Mouse (Mus musculus) CD4-positive, CD25-positive, alpha-beta regulatory T cell, adult 2 months (primary cell): ENCODE data around the gene Plekha7.

ENCODE experiments used
- DNase-seq: peaks from one replicate; pipeline ENCODE4 v3.0.0-alpha.2; 2012; ENCODE audit warnings: low read depth, low spot score

Plekha7 gene

GRCm38 (mm10) chr7:116251516-116251915 is 56.7 kb downstream of the Plekha7 start:
- DNase-seq, result no peak

- no peak for DNase-seq
Measured at GRCm38 (mm10) chr7:116248536-116248935, 59.6 kb downstream of the Plekha7 start.

GRCm38 (mm10) chr7:116247377-116247729 is 60.8 kb downstream of the Plekha7 start:
- DNase-seq, result peak; percentile 51

DNA sequence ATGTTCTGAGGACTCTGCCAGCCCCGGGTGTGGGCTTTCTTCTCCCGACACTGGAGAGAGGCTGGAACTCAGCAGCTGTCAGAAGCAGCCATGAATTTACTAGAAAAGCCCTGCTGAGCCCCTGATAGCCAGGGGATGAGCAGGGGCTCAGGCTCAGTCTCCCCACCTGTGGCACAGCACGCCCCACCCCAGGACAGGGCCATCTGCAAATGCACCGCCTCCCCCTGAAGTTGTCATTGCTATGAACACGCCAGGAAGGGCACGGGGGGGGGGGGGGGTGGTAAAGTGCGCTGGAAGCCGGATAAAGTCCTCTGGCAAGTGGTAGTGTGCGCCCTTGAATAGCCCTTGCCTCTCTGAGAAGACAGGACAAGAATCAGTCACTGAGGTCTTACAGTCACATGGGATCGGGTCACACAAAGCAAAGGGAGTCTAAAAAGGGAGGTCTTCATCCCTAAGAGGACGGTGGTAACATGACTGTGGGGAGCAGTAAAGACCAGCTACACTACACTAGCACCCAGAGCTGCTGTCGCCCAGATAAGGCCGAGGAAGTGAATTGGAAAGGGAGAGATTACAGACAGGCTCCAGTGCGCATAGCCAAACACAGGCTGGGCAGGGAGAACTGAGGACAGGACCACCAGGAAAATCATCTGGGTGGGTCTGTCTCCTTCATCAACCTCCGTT is 61.3 kb downstream of the Plekha7 start:
- DNase-seq, result peak; percentile 16

GRCm38 (mm10) chr7:116245815-116246695 is 62.1 kb downstream of the Plekha7 start:
- DNase-seq, result peak; percentile 65

GRCm38 (mm10) chr7:116244302-116245165 is 63.6 kb downstream of the Plekha7 start:
- peak; percentile 28 for DNase-seq

DNA sequence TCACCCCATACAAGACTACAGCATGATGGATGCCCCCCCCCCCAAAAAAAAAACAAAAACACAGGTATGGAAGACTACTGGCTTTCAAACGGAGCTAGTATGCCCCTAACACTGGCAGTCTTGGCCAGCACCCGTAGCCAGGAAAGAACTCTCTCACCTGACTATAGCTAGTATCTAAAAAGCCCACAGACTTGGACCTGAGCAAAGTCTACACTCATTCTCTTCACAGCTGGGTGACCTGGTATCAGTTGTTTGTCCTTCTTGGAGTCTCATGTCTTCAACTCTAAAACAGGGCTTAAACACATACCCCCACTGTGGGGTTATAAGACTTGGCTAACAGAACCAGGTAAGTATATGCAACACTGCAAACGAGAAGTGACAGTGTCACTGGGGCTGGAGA is 65.4 kb downstream of the Plekha7 start:
- no peak for DNase-seq

DNA sequence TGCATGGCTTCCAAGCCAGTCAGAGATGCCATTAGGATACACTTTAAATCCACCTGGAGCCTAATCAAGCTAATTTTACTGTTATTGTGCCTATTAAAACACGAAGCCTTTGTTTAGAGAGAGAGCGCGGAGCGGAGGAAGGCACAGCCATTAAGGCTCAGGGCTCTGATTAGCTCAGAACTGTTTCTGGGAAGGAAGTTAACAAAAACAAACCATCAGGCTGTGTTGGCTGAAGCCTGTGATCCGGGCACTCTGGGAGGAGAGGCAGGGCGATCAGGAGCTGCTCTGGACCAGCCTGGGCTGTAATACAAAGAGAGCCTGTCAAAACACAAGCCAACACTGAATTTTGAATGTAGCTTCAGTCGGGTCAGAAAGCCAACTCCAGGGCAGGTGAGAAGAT is 66.6 kb downstream of the Plekha7 start:
- DNase-seq, result no peak

GRCm38 (mm10) chr7:116240791-116241474 is 67.2 kb downstream of the Plekha7 start:
- no peak for DNase-seq

- DNase-seq, result no peak
Measured at GRCm38 (mm10) chr7:116240353-116240752, 67.8 kb downstream of the Plekha7 start.

- no peak for DNase-seq
Measured at GRCm38 (mm10) chr7:116238320-116238719, 69.9 kb downstream of the Plekha7 start.

- DNase-seq, result peak; percentile 17
Measured at GRCm38 (mm10) chr7:116237157-116237981, 70.8 kb downstream of the Plekha7 start.

GRCm38 (mm10) chr7:116236608-116237007 is 71.6 kb downstream of the Plekha7 start:
- DNase-seq, result no peak

DNA sequence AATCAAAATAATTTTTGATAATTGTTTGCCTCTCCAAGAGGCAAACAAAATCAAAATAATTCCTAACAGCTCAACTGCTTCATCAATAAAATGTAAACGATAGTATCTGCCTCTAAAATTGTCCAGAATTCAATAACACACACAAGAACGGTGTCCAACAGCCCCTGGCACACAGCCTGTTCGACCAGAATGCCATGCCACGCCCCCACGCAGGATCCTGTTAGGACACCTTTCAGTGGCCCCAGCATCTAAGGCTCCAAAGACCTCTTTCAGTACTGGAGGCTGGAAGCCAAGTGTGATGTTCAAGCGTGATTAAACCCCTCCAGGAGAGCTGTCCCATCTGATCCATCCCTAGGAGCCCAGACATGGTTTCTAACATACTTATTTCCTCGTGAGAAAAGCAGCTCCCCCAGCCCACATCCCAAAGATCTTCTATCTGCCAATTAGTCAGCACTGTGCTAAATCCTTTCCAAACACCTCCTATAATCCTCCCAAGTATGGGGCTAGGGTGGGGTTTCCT is 73.8 kb downstream of the Plekha7 start:
- no peak for DNase-seq

DNA sequence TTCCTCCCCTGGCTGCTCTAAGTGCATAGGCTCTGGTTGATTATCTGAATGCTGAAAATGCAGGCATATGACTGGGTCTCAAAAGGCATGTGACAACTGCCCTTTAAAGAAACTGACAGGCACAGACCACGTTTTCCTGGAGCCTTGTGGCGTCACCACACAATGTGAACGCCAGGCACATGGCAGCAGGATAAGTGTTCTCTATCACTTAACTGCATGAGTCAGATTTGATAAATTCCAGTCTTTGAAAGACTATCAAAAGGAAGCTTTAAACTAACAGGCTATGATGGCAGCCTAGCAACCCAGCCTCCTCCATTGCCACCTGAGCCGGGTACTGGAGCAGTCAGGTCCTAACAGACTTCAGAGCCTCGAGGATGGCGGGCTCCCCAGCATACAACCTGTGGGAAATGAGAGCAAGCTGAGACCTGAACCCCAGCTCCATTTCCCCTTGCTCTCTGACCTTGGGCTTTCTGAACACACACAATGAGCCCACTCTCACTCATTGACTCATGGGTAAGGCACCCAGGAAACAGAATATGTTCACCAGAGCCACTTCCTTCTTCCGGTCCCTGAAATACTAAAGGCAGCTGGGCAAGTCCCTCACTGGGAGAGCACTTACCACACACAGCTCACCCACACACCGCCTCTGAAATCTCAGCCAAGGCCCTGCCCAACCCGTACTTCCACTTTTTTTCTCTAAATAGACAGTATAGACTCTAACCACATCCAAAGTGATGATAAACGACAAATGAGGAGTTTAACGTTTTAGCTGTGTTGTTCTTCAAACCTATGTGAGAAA is 77.2 kb downstream of the Plekha7 start:
- DNase-seq, result peak; percentile 65

DNA sequence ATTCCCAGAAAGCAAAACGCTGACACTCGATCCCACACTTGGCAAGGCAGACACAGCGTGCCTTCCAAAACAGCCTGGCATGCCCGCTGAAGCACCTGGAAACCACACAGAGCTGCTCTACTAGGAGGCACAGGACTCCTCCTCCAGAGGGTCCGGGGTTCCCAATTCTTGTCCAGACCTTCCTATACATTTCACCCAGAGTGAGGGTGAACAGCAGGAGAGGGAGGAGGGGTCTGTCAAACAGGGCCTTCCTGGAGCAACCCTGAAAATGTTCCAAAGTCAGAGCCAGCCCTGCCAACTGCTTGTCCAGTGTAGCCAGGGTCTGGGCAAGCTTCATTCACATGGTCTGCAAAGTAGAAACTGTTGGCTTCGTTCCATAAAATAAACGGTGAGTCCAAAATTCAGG is 81.3 kb downstream of the Plekha7 start:
- no peak for DNase-seq

DNA sequence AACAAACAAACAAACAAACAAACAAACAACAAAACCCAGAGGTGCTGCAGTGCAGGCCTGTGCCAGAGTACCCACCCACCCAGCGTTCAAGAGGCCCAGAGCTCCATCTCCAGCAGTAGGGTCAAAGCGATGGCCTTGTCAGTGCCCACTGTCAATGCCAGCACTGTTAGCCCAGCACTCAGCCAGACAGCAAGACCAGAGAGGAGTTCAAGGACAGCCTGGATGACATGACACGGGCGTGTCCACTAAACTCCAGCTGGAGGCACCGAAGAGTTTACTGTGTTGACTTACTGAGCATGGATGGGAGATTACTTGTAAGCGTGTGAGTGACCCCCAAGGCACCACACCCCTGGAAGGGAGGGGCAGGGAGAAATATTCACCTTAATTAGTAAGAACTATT is 81.9 kb downstream of the Plekha7 start:
- no peak for DNase-seq

DNA sequence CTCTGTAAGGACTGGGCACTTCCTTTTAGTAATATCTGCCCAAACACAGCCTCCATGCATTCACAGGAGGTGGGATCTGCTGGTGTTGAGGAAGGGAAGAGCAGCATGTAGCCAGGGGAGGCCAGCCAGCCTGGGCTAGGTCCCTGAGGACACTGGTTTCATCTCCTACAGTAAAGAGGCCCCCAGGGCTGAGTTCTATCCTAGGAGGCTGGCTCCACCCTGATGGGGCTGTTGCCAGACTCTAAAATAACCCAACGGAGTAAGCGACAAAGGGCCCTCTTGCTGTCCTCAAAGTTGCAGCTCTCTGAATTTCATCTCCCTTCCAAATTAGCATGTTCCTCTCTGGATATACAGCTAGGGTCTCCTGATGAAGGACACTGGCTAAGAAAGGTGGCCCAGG is 83.6 kb downstream of the Plekha7 start:
- no peak for DNase-seq

DNA sequence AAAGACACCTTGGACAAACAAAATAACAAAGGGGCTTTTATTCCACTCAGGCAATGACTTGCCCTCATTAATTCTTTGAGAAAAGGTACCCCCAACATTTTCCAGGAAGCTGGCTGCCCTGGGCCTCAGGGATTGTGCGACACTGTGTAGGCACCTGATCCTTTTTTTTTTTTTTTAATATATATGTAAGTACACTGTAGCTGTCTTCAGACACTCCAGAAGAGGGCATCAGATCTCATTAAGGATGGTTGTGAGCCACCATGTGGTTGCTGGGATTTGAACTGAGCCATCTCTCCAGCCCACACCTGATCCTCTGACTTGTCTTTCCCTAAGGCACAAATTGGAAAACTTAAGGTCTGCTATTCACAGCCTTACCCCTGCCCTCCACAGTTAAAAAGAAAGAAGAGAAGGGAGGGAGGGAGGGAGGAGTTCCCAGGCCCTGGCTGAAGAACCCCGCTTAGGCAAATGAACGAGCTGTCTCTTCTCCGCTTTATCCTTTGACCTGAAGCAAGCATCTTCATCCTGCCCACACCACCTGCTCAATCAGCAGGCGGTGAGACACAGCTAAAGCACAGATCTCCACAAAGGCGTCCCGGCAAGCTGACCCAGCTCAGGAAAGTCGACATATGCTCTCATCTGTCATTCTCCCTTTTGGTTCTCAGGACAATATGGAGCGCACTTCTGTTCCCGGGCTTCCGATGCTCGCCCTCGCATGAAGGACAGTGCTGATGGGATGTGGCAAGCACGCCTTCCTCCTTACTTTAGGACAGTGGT is 85.0 kb downstream of the Plekha7 start:
- no peak for DNase-seq
